In the genomic region with DNA sequence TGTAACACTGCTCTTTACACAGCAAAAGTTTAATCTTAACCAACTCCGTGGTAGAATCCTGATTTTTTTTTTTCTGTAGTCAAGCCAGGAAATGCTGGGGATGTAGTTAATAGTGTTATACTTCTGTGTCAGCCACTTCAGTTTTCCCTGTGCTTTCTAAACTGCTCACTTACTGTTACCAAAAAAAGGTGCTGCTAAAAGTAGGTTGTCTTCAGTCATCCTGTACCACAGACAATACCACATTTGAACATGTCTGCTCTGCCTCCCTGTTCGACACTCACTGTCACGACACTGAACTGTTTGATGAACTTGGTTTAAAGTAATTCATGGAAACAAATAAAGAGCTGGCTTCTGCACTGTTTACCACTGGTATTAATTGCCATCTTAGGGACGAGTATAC, we compare ENCODE assay signal across 19 mouse cellular contexts.
"Had no signal": no experiment of that assay in that cellular context is flagged by ENCODE, and none has a peak within 500 bp of the region (broad histone marks: within the 10 kb centered on the region; RNA-seq: fewer than 3 reads in every experiment).

No protein-coding gene starts in this region.

- ATAC-seq: intestine, postnatal 0 days; liver, postnatal 0 days; lung, postnatal 0 days; midbrain, embryonic 13.5 days; midbrain, embryonic 16.5 days had no signal

- H3K4me3 ChIP-seq: kidney, embryonic 15.5 days; limb, embryonic 12.5 days; limb, embryonic 15.5 days; megakaryocyte, embryonic 14.5 days; midbrain, embryonic 10.5 days; midbrain, embryonic 13.5 days; myocyte had no signal

- H3K4me1 ChIP-seq: kidney, embryonic 15.5 days; limb, embryonic 12.5 days; limb, embryonic 15.5 days; megakaryocyte, embryonic 14.5 days; midbrain, embryonic 10.5 days; midbrain, embryonic 13.5 days had no signal

- DNase-seq: kidney, adult 8-10 months; kidney, postnatal 10 days; kidney, postnatal 36 days; layer of hippocampus, postnatal 36 days; left cerebral cortex, postnatal 4 days; liver, postnatal 0 days; lung, embryonic 14.5 days had no signal

- H3K4me2 ChIP-seq: kidney, embryonic 15.5 days; limb, embryonic 12.5 days; limb, embryonic 15.5 days; liver, embryonic 11.5 days; lung, embryonic 14.5 days; midbrain, embryonic 13.5 days had no signal

- H3K9ac ChIP-seq: kidney, embryonic 15.5 days; limb, embryonic 12.5 days; limb, embryonic 15.5 days; liver, embryonic 14.5 days; liver, postnatal 0 days; lung, embryonic 14.5 days; midbrain, embryonic 13.5 days had no signal

- H3K27me3 ChIP-seq: kidney, embryonic 15.5 days; limb, embryonic 12.5 days; limb, embryonic 15.5 days; megakaryocyte, embryonic 14.5 days; midbrain, embryonic 13.5 days had no signal

- H3K9me3 ChIP-seq: kidney, embryonic 15.5 days; limb, embryonic 12.5 days; limb, embryonic 15.5 days; megakaryocyte, embryonic 14.5 days; midbrain, embryonic 10.5 days; midbrain, embryonic 13.5 days had no signal

- H3K27ac ChIP-seq: kidney, embryonic 15.5 days; limb, embryonic 12.5 days; limb, embryonic 15.5 days; liver, embryonic 14.5 days; midbrain, embryonic 10.5 days; midbrain, embryonic 13.5 days had no signal
